10 mouse cellular contexts compared by ENCODE assay signal in genomic region chr19:53808041-53808777, GRCm38 (mm10).
DNase-seq lines count a peak whose midpoint lies in the region; ATAC-seq lines count a peak whose summit lies in the region.
"Had no signal": no experiment of that assay in that cellular context is flagged by ENCODE, and none has a peak within 500 bp of the region (broad histone marks: within the 10 kb centered on the region; RNA-seq: fewer than 3 reads in every experiment).

No protein-coding gene starts in this region.

- H3K36me3 ChIP-seq in embryonic facial prominence, embryonic 15.5 days, result no peaks in the 10 kb centered on the region
- H3K36me3 ChIP-seq in embryonic facial prominence, embryonic 10.5 days (replicated peaks), result no peaks in the 10 kb centered on the region
- H3K36me3 ChIP-seq in lung, embryonic 16.5 days (ENCODE audit: control insufficient read depth, insufficient read depth, low read length), result no peaks in the 10 kb centered on the region
- H3K36me3 ChIP-seq in limb, embryonic 13.5 days, result no peaks in the 10 kb centered on the region

- 56% methylated on average over 15 of the region's 15 CpGs for WGBS in embryonic facial prominence, embryonic 15.5 days
- WGBS in embryonic facial prominence, embryonic 10.5 days, result 75% methylated on average over 15 of the region's 15 CpGs
- WGBS in lung, embryonic 16.5 days, result 29% methylated on average over 14 of the region's 15 CpGs
- WGBS in limb, embryonic 13.5 days, result 34% methylated on average over 15 of the region's 15 CpGs

- no peak overlapping the region for H3K4me2 ChIP-seq in embryonic facial prominence, embryonic 15.5 days (replicated peaks)
- H3K4me2 ChIP-seq in lung, embryonic 16.5 days (ENCODE audit: low read depth, low read length), result peak overlapping the region; percentile 29
- H3K4me2 ChIP-seq in limb, embryonic 13.5 days (replicated peaks), result peak overlapping the region; percentile 10

- H3K4me1 ChIP-seq in embryonic facial prominence, embryonic 15.5 days, result peaks cover 35% of the 10 kb centered on the region
- H3K4me1 ChIP-seq in embryonic facial prominence, embryonic 10.5 days, result peaks cover 28% of the 10 kb centered on the region
- peaks cover 29% of the 10 kb centered on the region for H3K4me1 ChIP-seq in lung, embryonic 16.5 days (replicated peaks; ENCODE audit: control insufficient read depth, insufficient read depth, low read length)
- peaks cover 43% of the 10 kb centered on the region for H3K4me1 ChIP-seq in limb, embryonic 13.5 days

- ATAC-seq in embryonic facial prominence, embryonic 15.5 days (ENCODE audit: insufficient number of reproducible peaks, low FRiP score, low TSS enrichment, low read depth), result no peak
- peak; percentile 58 for ATAC-seq in lung, embryonic 16.5 days (ENCODE audit: low read depth)
- ATAC-seq in limb, embryonic 13.5 days (ENCODE audit: low FRiP score, low read depth), result 0 out of 2 replicates have a peak, but pooled peaks have one; percentile 16

- H3K27me3 ChIP-seq in embryonic facial prominence, embryonic 15.5 days, result no peaks in the 10 kb centered on the region
- no peaks in the 10 kb centered on the region for H3K27me3 ChIP-seq in embryonic facial prominence, embryonic 10.5 days (replicated peaks; ENCODE audit: low read depth, poor library complexity, severe bottlenecking)
- H3K27me3 ChIP-seq in lung, embryonic 16.5 days (ENCODE audit: control insufficient read depth, insufficient read depth, low read depth, low read length), result no peaks in the 10 kb centered on the region
- no peaks in the 10 kb centered on the region for H3K27me3 ChIP-seq in limb, embryonic 13.5 days

- H3K27ac ChIP-seq in embryonic facial prominence, embryonic 15.5 days (replicated peaks), result 0 out of 2 replicates have a peak overlapping the region, but pooled peaks have one; percentile 11
- H3K27ac ChIP-seq in embryonic facial prominence, embryonic 10.5 days (replicated peaks), result no peak overlapping the region
- H3K27ac ChIP-seq in lung, embryonic 16.5 days (ENCODE audit: low read length), result peak overlapping the region; percentile 81
- H3K27ac ChIP-seq in limb, embryonic 13.5 days, result no peak overlapping the region

- no peak overlapping the region for H3K9ac ChIP-seq in embryonic facial prominence, embryonic 15.5 days
- H3K9ac ChIP-seq in lung, embryonic 16.5 days (ENCODE audit: low read length), result no peak overlapping the region; the same call in 1 of the 2 replicates
- H3K9ac ChIP-seq in limb, embryonic 13.5 days, result no peak overlapping the region

- no peak for DNase-seq in embryonic facial prominence, embryonic 10.5 days (ENCODE audit: low spot score)
- no peak for DNase-seq in lung, postnatal 4 days
- DNase-seq in telencephalon, adult 2 months (ENCODE audit: low read depth, low spot score), result peak; percentile 85
- no peak for DNase-seq in ovary, postnatal 14 days (ENCODE audit: low spot score)
- no peak for DNase-seq in kidney, adult 9 months
- DNase-seq: adrenal gland, adult 2 months; kidney, adult 8-10 months had no signal

- no peaks in the 10 kb centered on the region for H3K9me3 ChIP-seq in embryonic facial prominence, embryonic 15.5 days (replicated peaks)
- no peaks in the 10 kb centered on the region for H3K9me3 ChIP-seq in embryonic facial prominence, embryonic 10.5 days
- no peaks in the 10 kb centered on the region for H3K9me3 ChIP-seq in lung, embryonic 16.5 days (ENCODE audit: control insufficient read depth, low read length)
- no peaks in the 10 kb centered on the region for H3K9me3 ChIP-seq in limb, embryonic 13.5 days

- H3K4me3 ChIP-seq in embryonic facial prominence, embryonic 15.5 days (replicated peaks), result no peak overlapping the region
- no peak overlapping the region for H3K4me3 ChIP-seq in embryonic facial prominence, embryonic 10.5 days
- H3K4me3 ChIP-seq in lung, embryonic 16.5 days (ENCODE audit: low read length), result no peak overlapping the region
- H3K4me3 ChIP-seq in limb, embryonic 13.5 days, result no peak overlapping the region

Comparison
In these comparisons a context has a peak if more than half of its experiments do, and no peak if none do; other contexts are left out.
1. H3K27ac ChIP-seq: peak in embryonic facial prominence, embryonic 15.5 days (single experiment) and lung, embryonic 16.5 days (single experiment); none in embryonic facial prominence, embryonic 10.5 days (single experiment) and limb, embryonic 13.5 days (single experiment).